Mouse (Mus musculus) embryonic fibroblast, embryonic 13.5 days (primary cell): Measurements from ENCODE around the gene Cnot2.

Source experiments
- CTCF ChIP-seq: IDR thresholded peaks from 2 replicates; pipeline ENCODE4 v1.5.1; 2011; ENCODE audit warnings: mild to moderate bottlenecking, control low read depth, low read length, moderate library complexity, borderline replicate concordance; ENCODE audit not compliant: insufficient read depth
- POLR2A ChIP-seq: IDR thresholded peaks from 2 replicates; pipeline ENCODE4 v1.6.1; 2011; ENCODE audit warnings: low read depth, mild to moderate bottlenecking, control low read depth, low read length, moderate library complexity

DNA sequence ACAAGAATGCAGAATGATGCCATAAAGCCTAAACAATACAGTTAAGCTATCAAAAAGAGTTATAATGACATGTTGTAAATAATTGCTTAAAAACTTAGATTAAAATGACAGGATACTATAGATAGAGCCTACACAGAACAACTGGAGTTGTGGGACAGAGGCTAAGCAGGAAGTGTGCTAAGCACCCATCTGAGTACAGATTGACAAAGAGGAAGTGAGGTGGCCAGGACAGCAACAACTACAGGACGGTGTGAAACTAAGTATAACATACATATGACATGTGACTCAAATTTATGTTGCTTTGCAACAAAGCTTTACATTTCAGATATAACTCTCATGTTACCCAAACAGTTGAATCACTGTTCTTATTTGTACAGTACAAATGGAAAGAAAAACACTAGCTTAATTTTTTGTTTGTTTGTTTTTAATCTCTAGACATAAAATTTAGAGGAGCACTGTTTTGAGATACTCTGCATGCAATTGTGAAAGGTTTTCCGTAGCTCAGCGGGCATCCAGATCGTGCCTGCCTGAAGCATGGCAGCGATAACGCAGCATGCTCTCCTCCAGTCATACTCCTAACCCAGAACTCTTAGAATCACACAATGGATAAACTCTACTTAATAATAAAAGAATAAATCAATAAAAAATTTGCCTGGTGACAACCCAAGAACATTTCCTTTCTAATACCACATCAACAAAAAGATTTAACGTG lies 75.9 kb downstream of the Cnot2 start:
- TF ChIP-seq POLR2A (no peak), CTCF (no peak)
